Mouse (Mus musculus) C2C12 (cell line): ENCODE measurements at regions not wholly inside any gene's neighbourhood (a gene's known extent, or its start where the extent isn't known, plus 50 kb on each side); places are given as distances from the start of the nearest gene placed in this dataset.

Experiments
- CEBPB ChIP-seq: IDR thresholded peaks from one replicate; pipeline ENCODE4 v1.6.1; 2011; ENCODE audit warnings: low read depth, mild to moderate bottlenecking, control low read depth, moderate library complexity
- CTCF ChIP-seq: IDR thresholded peaks from one replicate; pipeline ENCODE4 v1.5.1; 2011; ENCODE audit not compliant: control insufficient read depth, insufficient read depth, insufficient read length
- MAX ChIP-seq: IDR thresholded peaks from one replicate; pipeline ENCODE4 v1.6.1; 2011; ENCODE audit warnings: mild to moderate bottlenecking, control low read depth
- MYOD1 ChIP-seq: IDR thresholded peaks from one replicate; pipeline ENCODE4 v1.6.1; 2011; ENCODE audit warnings: low read depth; ENCODE audit not compliant: control insufficient read depth, insufficient read length
- USF1 ChIP-seq: IDR thresholded peaks from one replicate; pipeline ENCODE4 v1.6.1; 2011; ENCODE audit warnings: low read depth, mild to moderate bottlenecking, control low read depth, moderate library complexity

GRCm38 (mm10) chr15:85676871-85677270 lies 57.9 kb upstream of the Ppara start:
- peak; percentile 91 for TF ChIP-seq USF1
- TF ChIP-seq CTCF, result no peak
- TF ChIP-seq MAX, result no peak
- no peak for TF ChIP-seq CEBPB
- no peak for TF ChIP-seq MYOD1
